Mouse (Mus musculus) small intestine, adult 2 months (tissue): ENCODE data around the gene Dpp4.

Experiments
- CTCF ChIP-seq: fragments of 200-500 bp; IDR thresholded peaks from 2 replicates; pipeline ENCODE4 v1.5.1; 2012; ENCODE audit warnings: low read depth, mild to moderate bottlenecking, control low read depth, inconsistent platforms, low read length, moderate library complexity, mixed read lengths; ENCODE audit not compliant: insufficient replicate concordance, insufficient read length; ENCODE audit errors: extremely low read depth
- POLR2A ChIP-seq: fragments of 200-500 bp; IDR thresholded peaks from 2 replicates; pipeline ENCODE4 v1.6.1; 2012; ENCODE audit warnings: low read depth, mild to moderate bottlenecking, control low read depth, inconsistent platforms, low read length, moderate library complexity

DNA sequence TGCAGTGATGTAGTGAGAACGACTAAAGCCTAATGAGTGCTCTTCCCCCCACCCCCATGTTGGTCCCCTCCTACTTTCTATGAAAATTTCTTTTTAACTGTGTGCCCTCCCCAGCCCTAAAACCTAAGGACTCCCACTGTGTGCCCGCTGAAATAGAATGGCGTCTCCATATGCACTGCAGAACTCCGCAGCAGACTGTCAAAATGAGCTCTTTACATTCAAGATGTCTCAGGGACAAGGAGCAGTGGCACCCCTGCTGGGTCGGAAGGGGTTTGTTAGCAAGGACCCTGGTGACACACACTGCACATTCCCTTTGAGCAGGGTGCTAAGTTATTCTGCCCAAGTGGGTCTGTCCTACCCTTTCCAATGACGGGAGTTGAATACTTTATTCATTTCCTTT is 56.3 kb downstream of the Dpp4 start:
- TF ChIP-seq POLR2A = no peak
- TF ChIP-seq CTCF = no peak
